Mouse (Mus musculus) embryonic facial prominence, embryonic 15.5 days (tissue): ENCODE results near the gene Stard10. TPM values are rescaled to one million over a fixed set of nuclear protein-coding genes. Genes with fewer than 3 reads are reported as not detected.

Experiments used
- polyA plus RNA-seq: library from polyadenylated mRNA; unstranded; fragments of >200 nt; fragmentation: Nextera tagmentation; extraction: Ambion mirVana; gene quantifications from 2 replicates; pipeline ENCODE4 v1.2.1, GENCODE M21; 2015

The Stard10 gene
- polyA plus RNA-seq, 1 experiment from 2014 or later: 33.9 TPM

Other genes with a start within 250 kb of the Stard10 start
- 19.6 and 21.9 TPM in 2 replicates for gene Fchsd2, start 224.2 kb upstream of the Stard10 start, polyA plus RNA-seq
- 20.4 and 21.5 TPM in 2 replicates for gene Atg16l2, start 14.8 kb upstream of the Stard10 start, polyA plus RNA-seq
- 82.5 and 82.8 TPM in 2 replicates for gene Arap1, start 31.0 kb downstream of the Stard10 start, polyA plus RNA-seq
- 3.4 and 9.6 TPM in 2 replicates for gene Gm45837, start 93.8 kb downstream of the Stard10 start, polyA plus RNA-seq
- gene Pde2a, start 104.6 kb downstream of the Stard10 start, polyA plus RNA-seq: 10.0 and 12.5 TPM in 2 replicates